Mouse (Mus musculus) embryonic facial prominence, embryonic 11.5 days (tissue): ENCODE data around the gene 4930562C15Rik. TPM values are rescaled to one million over a fixed set of nuclear protein-coding genes. Genes with fewer than 3 reads are reported as not detected.
A peak's percentile ranks its signal among the peaks of the same experiment; 100 is the strongest.

ENCODE experiments used
- ATAC-seq: fragments of 200-750 bp; cut with Nextera tagmentation; replicated peaks from 2 replicates; pipeline ENCODE4 v1.8.0; 2017; ENCODE audit warnings: low read depth; ENCODE audit not compliant: insufficient number of reproducible peaks, low FRiP score, low TSS enrichment
- DNase-seq: peaks from one replicate; pipeline ENCODE4 v3.0.0-alpha.2; 2015; ENCODE audit warnings: low spot score
- H3K27ac ChIP-seq: fragments of 300-500 bp; sonication (generic); replicated peaks from 2 replicates; pipeline ENCODE4 v1.5.1; 2014; ENCODE audit warnings: mild to moderate bottlenecking, low read depth, low read length, control low read depth
- H3K27me3 ChIP-seq: fragments of 300-500 bp; sonication (generic); 2 replicates; pipeline ENCODE4 v1.6.1; 2014; ENCODE audit warnings: mild to moderate bottlenecking, low read length, moderate library complexity, mixed read lengths; ENCODE audit not compliant: control insufficient read depth, insufficient read depth
- H3K36me3 ChIP-seq: fragments of 300-500 bp; sonication (generic); replicated peaks from 2 replicates; pipeline ENCODE4 v1.6.1; 2014; ENCODE audit warnings: low read depth, mild to moderate bottlenecking, low read length, moderate library complexity, mixed read lengths; ENCODE audit not compliant: control insufficient read depth, insufficient read depth
- H3K4me1 ChIP-seq: fragments of 300-500 bp; sonication (generic); 2 replicates; pipeline ENCODE4 v1.6.1; 2014; ENCODE audit warnings: low read length, mixed read lengths; ENCODE audit not compliant: control insufficient read depth, insufficient read depth
- H3K4me2 ChIP-seq: fragments of 300-500 bp; sonication (generic); 2 replicates; pipeline ENCODE4 v1.6.1; 2014; ENCODE audit warnings: low read depth, mild to moderate bottlenecking, control low read depth, low read length, moderate library complexity
- H3K4me3 ChIP-seq: fragments of 300-500 bp; sonication (generic); 2 replicates; pipeline ENCODE4 v1.5.1; 2014; ENCODE audit warnings: low read depth, low read length, control low read depth
- H3K9ac ChIP-seq: fragments of 300-500 bp; sonication (generic); replicated peaks from 2 replicates; pipeline ENCODE4 v1.6.1; 2014; ENCODE audit warnings: mild to moderate bottlenecking, control low read depth, low read length
- H3K9me3 ChIP-seq: fragments of 300-500 bp; sonication (generic); replicated peaks from 2 replicates; pipeline ENCODE4 v1.6.1; 2016; ENCODE audit warnings: mild to moderate bottlenecking, low read length, inconsistent platforms, mixed read lengths; ENCODE audit not compliant: control insufficient read depth
- WGBS: fragments of 180-500 bp; shearing (Covaris S2); extraction: QIAGEN DNeasy Blood & Tissue Kit; methylation state at CpG from one replicate; pipeline ENCODE4 v1.1.7; 2014; 5-methylcytosine and 5-hydroxymethylcytosine counted together
- polyA plus RNA-seq: library from polyadenylated mRNA; unstranded; fragments of >200 nt; fragmentation: Nextera tagmentation; extraction: Ambion mirVana; gene quantifications from 2 replicates; pipeline ENCODE4 v1.2.1, GENCODE M21; 2014

The 4930562C15Rik gene
- polyA plus RNA-seq: 0.28 TPM in 1 of 2 replicates, not detected in the other

GRCm38 (mm10) chr16:4835191-4835590 is at the start of gene 4930562C15Rik:
Gene 4930562C15Rik, plus strand, starts transcription at chr16:4835416.
- no peak for ATAC-seq
- Histone ChIP-seq H3K4me3 (no peak within 1 kb of the TSS), H3K9ac (no peak within 1 kb of the TSS), H3K4me2 (no peak within 1 kb of the TSS), H3K27me3 (no peaks in the 10 kb centered on the region), H3K27ac (no peak within 1 kb of the TSS), H3K9me3 (no peaks in the 10 kb centered on the region), H3K36me3 (no peaks in the 10 kb centered on the region), H3K4me1 (no peaks in the 10 kb centered on the region)
- WGBS: 81% methylated on average over 3 of the region's 3 CpGs
- no peak for DNase-seq

- no peak for DNase-seq
- no peak overlapping the region for H3K4me2 ChIP-seq
- peaks cover 3% of the 10 kb centered on the region; the same call in 1 of the 2 replicates for H3K4me1 ChIP-seq
- H3K4me3 ChIP-seq: no peak overlapping the region
- no peak for ATAC-seq
- no peaks in the 10 kb centered on the region for H3K27me3 ChIP-seq
- no peak overlapping the region for H3K9ac ChIP-seq
- WGBS: 67% methylated on average over 4 of the region's 4 CpGs
- H3K9me3 ChIP-seq: no peaks in the 10 kb centered on the region
- no peaks in the 10 kb centered on the region for H3K36me3 ChIP-seq
- H3K27ac ChIP-seq: no peak overlapping the region
These were observed 49.5 kb upstream of the 4930562C15Rik start for GRCm38 (mm10) chr16:4785706-4786105.

GRCm38 (mm10) chr16:4788176-4788575 is 47.0 kb upstream of the 4930562C15Rik start:
- Histone ChIP-seq H3K27ac (no peak overlapping the region), H3K4me3 (no peak overlapping the region), H3K4me2 (no peak overlapping the region), H3K9me3 (no peaks in the 10 kb centered on the region), H3K9ac (no peak overlapping the region), H3K4me1 (peaks cover 3% of the 10 kb centered on the region; the same call in 1 of the 2 replicates), H3K36me3 (no peaks in the 10 kb centered on the region), H3K27me3 (no peaks in the 10 kb centered on the region)
- ATAC-seq (no peak), DNase-seq (no peak)

GRCm38 (mm10) chr16:4789311-4789768 is 45.9 kb upstream of the 4930562C15Rik start:
- Histone ChIP-seq H3K4me2 (peak overlapping the region; percentile 74), H3K9ac (peak overlapping the region; percentile 81), H3K4me1 (peaks cover 3% of the 10 kb centered on the region; the same call in 1 of the 2 replicates), H3K36me3 (no peaks in the 10 kb centered on the region), H3K27me3 (no peaks in the 10 kb centered on the region), H3K4me3 (peak overlapping the region; percentile 50), H3K9me3 (no peaks in the 10 kb centered on the region), H3K27ac (peak overlapping the region; percentile 87; the same call in 1 of the 2 replicates)
- DNase-seq (no peak), ATAC-seq (peak; percentile 49)
- WGBS: 0% methylated on average over 29 of the region's 29 CpGs

GRCm38 (mm10) chr16:4789810-4790559 is 45.2 kb upstream of the 4930562C15Rik start, which contains the start of gene Cdip1:
Gene Cdip1, minus strand, starts transcription at chr16:4790292.
- Histone ChIP-seq H3K36me3 (no peaks in the 10 kb centered on the region), H3K4me3 (peak within 1 kb of the TSS; percentile 50), H3K9ac (peak within 1 kb of the TSS; percentile 81), H3K4me2 (peak within 1 kb of the TSS; percentile 74), H3K4me1 (peaks cover 3% of the 10 kb centered on the region; the same call in 1 of the 2 replicates), H3K27ac (peak within 1 kb of the TSS; percentile 87), H3K9me3 (no peaks in the 10 kb centered on the region), H3K27me3 (no peaks in the 10 kb centered on the region)
- WGBS: under 1% methylated on average over 51 of the region's 51 CpGs
- ATAC-seq: peak; percentile 96
- peak; percentile 98 for DNase-seq

- peaks cover 3% of the 10 kb centered on the region; the same call in 1 of the 2 replicates for H3K4me1 ChIP-seq
- H3K9ac ChIP-seq: no peak overlapping the region
- 69% methylated on average over 2 of the region's 2 CpGs for WGBS
- H3K9me3 ChIP-seq: no peaks in the 10 kb centered on the region
- ATAC-seq (no peak), DNase-seq (no peak)
- no peaks in the 10 kb centered on the region for H3K36me3 ChIP-seq
- H3K4me2 ChIP-seq: no peak overlapping the region
- H3K27ac ChIP-seq: no peak overlapping the region
- H3K27me3 ChIP-seq: no peaks in the 10 kb centered on the region
- no peak overlapping the region for H3K4me3 ChIP-seq
These were observed 43.9 kb upstream of the 4930562C15Rik start for GRCm38 (mm10) chr16:4791332-4791731.

- WGBS: 83% methylated on average over 4 of the region's 4 CpGs
These were observed 38.6 kb upstream of the 4930562C15Rik start for GRCm38 (mm10) chr16:4796631-4797030.

GRCm38 (mm10) chr16:4818349-4818748 is 16.9 kb upstream of the 4930562C15Rik start:
- WGBS: 83% methylated on average over 3 of the region's 3 CpGs
- no peaks in the 10 kb centered on the region for H3K27me3 ChIP-seq
- DNase-seq: no peak

More at GRCm38 (mm10) chr16:4796631-4797030, 38.6 kb upstream of the 4930562C15Rik start:
- DNase-seq: no peak
- Histone ChIP-seq H3K9me3 (no peaks in the 10 kb centered on the region), H3K27ac (no peak overlapping the region), H3K9ac (no peak overlapping the region), H3K36me3 (no peaks in the 10 kb centered on the region), H3K4me3 (no peak overlapping the region), H3K27me3 (no peaks in the 10 kb centered on the region), H3K4me1 (no peaks in the 10 kb centered on the region), H3K4me2 (no peak overlapping the region)
- ATAC-seq: no peak

More at GRCm38 (mm10) chr16:4818349-4818748, 16.9 kb upstream of the 4930562C15Rik start:
- no peak for ATAC-seq
- Histone ChIP-seq H3K27ac (no peak overlapping the region), H3K9ac (no peak overlapping the region), H3K9me3 (no peaks in the 10 kb centered on the region), H3K36me3 (no peaks in the 10 kb centered on the region), H3K4me3 (no peak overlapping the region), H3K4me2 (no peak overlapping the region), H3K4me1 (no peaks in the 10 kb centered on the region)
